Mouse (Mus musculus) cerebellum, adult (tissue): Measurements from ENCODE around the gene Astn1.
A peak's percentile ranks its signal among the peaks of the same experiment; 100 is the strongest.

Source experiments
- ATAC-seq: cut with Nextera tagmentation; 2 replicates; pipeline ENCODE4 v1.9.2; 2017; ENCODE audit warnings: mild to moderate bottlenecking, moderate library complexity, mixed read lengths; ENCODE audit not compliant: insufficient number of reproducible peaks, low FRiP score, low TSS enrichment

The Astn1 gene

DNA sequence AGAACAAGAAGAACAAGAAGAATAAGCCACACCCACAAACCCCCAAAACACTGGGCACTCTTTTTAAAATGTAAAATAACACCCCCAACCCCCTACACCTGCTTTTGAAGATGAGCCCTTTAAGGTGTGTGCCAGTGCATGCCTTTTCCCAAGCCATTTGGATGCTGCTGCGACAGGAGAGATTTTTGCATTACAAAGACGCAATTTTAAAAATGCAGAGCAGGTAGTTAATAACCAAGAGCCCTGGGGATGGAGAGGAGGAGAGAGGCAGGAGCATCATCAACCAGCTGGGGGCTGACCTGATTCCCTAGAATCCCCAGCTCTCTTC is at the start of gene Astn1:
TSS of gene Astn1 (plus strand) at position 310 of the 328 bp plus-strand sequence.
- ATAC-seq = peak; percentile 38

- ATAC-seq = no peak
These were observed 38.7 kb upstream of the Astn1 start for GRCm38 (mm10) chr1:158323325-158323724.

GRCm38 (mm10) chr1:158328126-158328525 is 33.9 kb upstream of the Astn1 start:
- ATAC-seq = peak; percentile 95

DNA sequence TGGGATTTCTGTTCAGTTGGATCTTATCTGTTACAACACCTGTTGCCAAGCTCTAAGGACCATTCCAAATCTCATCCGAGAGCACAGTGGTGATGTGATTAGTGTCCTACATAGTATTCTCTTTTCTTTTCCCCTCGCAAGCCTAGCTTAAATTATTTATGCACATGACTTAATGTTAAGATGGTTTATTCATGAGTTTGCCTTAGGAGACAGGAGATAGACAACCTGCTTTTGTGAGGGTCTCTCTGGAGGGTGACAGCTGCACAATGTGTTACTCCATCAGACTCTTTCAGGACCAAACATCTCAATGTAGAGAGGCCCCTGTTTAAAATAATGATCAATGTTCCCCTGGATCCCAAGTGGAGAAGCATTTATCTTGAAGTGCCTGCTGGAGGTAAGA is 33.2 kb upstream of the Astn1 start:
- ATAC-seq = 0 out of 2 replicates have a peak, but pooled peaks have one; percentile 9

- no peak for ATAC-seq
These were observed 18.8 kb upstream of the Astn1 start for GRCm38 (mm10) chr1:158343243-158343714.

GRCm38 (mm10) chr1:158353656-158354371 is 8.3 kb upstream of the Astn1 start:
- ATAC-seq = no peak

DNA sequence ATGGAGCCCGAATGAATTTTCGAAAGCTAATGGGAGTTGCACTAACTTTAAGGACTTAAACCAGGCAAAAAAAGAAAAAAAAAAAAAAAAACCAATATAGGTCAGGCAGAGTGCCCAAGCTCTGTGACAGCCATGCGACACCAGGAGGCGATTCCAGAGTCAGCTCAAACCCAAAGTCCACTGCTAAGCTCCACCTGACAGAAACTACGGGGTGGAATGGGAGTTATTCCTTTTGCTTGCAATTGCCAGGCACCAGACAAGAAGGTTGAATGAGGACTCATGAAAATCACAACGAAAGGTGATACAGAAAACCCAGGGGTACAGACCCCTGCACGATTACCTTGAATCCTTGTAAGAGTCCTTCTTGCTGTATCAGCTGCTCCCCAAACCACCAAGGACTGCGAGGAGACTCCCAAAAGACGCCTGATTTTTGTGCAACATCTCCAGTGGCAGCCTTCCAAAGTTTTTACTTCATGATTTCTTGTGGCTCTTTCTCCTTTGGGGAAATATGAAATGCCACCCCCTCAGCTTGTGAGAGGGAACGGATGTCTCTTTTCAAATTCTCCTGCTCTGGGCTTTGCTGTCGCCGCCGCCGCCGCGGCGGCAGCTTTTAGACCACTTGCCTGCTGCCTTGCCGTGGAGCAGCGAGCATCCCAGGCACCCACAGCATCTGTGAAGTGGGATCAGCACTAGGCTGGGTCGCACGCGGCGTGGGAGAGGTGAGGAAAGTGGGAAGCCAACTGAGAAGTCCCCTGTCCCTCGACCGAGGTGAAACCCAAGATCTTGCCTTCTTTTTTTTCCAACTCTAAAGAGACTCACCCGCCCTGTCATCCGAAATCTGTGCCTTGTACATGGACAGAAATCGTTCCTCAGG is 6.7 kb upstream of the Astn1 start:
- ATAC-seq = peak; percentile 33

GRCm38 (mm10) chr1:158356051-158356461 is 6.0 kb upstream of the Astn1 start, which contains the start of gene Brinp2:
TSS of gene Brinp2 (minus strand) at chr1:158356326.
- ATAC-seq = peak; percentile 97

DNA sequence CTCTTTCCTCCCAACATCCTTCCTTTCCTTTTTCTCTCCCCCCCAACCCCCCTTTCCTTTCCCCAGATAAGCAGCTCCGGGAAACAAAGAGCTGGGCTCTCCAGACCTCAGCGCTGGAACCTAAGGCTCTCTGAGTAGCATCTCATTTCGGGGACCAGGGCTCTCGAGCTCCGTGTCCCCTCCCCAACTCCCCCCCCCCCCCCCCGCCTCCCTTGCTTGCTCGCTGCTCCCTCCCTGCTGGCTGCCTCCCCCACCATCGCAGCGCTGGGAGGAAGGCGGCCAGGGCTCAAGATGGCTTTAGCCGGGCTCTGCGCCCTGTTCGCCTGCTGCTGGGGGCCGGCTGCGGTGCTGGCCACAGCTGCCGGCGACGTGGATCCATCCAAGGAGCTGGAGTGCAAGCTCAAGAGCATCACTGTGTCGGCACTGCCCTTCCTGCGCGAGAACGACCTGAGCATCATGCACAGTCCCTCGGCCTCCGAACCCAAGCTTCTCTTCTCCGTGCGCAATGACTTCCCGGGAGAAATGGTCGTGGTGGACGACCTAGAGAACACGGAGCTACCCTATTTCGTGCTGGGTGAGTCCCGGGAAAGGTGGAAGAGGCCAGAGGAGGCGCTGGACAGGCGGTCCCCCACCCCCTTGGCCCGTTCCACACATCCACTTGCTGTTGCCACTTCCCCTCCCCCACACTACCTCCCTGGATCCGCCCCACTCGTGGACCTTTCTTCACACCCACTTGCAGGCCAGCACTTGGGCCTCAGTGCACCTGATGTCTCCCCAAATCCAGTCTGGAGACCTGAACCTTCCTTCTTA is 424 bp downstream of the Astn1 start:
- peak; percentile 77 for ATAC-seq

DNA sequence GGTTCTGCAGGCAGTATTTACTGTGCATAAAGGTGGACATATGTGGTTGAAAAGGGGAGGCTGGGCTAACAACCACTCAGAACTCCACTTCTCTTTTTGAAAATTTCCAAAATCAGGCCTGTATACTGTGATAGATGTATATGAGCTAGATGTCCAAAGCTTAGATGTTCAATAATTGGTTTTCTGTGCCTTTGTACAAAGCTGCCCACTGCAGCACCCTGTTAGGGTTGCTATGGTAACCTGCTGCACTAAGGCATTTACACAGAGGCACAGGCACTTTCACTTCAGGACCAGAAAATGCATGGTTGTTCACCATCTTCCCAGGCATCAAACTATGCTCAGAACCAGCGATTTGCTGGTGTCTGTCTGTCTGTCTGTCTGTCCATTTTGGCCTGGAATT is 2.4 kb downstream of the Astn1 start:
- no peak for ATAC-seq

- ATAC-seq = no peak
These were observed 20.2 kb downstream of the Astn1 start for GRCm38 (mm10) chr1:158382277-158382676.

GRCm38 (mm10) chr1:158383210-158383609 is 21.1 kb downstream of the Astn1 start:
- no peak for ATAC-seq

GRCm38 (mm10) chr1:158385311-158385710 is 23.2 kb downstream of the Astn1 start:
- ATAC-seq = no peak

GRCm38 (mm10) chr1:158386781-158387180 is 24.7 kb downstream of the Astn1 start:
- ATAC-seq = no peak

GRCm38 (mm10) chr1:158388995-158389394 is 26.9 kb downstream of the Astn1 start:
- no peak for ATAC-seq

DNA sequence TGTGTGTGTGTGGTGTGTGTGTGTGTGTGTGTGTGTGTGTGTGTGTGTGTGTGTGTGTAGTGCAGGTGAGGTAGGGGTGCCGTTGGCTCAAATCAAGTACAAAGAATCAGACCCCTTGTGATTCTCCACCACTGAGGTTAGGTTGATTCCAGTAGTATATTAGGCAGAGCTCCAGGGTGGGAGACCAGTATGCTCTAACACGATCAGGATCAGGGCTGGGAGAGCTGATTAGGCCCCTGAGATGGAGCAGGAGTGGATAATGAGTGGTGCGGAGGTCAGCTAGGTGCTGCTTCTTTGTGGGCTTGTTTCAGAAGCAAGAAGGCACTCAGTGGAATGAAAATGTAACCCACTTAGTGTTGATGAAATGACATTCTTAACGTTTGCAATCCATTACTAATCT is 28.6 kb downstream of the Astn1 start:
- no peak for ATAC-seq

DNA sequence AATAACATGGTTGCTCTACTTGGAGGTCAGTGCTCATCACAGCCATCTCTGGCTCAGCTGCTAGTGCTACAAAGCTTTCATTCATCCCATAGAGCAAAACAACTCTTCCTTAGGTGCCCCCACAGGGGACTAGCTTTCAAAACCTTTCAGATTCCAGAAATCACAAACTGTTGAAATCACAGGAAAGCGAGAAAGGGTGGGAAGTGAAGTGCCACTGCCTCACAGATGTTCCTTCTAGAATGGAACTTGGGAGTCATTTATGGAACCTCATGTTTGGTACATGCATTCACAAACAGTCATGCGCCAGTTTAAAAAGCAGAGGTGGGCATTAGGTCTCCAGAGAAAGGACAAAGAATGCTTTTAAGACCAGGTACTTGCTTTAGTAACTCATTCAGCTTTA is 35.0 kb downstream of the Astn1 start:
- no peak for ATAC-seq

DNA sequence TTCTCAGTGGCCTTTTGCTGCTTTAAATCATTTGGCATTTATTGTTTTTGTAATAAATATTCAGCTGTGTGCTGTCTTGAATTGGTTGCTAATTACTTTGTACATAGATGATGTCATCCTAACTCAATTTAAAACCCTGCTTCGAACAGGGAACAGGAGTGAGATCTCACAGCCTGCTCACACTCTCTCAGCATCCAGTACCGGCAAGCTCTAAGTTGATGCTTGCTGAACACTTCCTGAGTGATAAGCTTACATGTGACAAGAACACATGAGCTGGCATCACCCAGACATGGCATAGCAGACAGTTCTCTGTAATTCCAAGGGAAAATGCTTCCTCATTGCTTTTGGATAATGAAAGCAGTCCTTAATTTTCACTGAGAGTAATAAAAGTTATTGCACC is 38.8 kb downstream of the Astn1 start:
- ATAC-seq = no peak

DNA sequence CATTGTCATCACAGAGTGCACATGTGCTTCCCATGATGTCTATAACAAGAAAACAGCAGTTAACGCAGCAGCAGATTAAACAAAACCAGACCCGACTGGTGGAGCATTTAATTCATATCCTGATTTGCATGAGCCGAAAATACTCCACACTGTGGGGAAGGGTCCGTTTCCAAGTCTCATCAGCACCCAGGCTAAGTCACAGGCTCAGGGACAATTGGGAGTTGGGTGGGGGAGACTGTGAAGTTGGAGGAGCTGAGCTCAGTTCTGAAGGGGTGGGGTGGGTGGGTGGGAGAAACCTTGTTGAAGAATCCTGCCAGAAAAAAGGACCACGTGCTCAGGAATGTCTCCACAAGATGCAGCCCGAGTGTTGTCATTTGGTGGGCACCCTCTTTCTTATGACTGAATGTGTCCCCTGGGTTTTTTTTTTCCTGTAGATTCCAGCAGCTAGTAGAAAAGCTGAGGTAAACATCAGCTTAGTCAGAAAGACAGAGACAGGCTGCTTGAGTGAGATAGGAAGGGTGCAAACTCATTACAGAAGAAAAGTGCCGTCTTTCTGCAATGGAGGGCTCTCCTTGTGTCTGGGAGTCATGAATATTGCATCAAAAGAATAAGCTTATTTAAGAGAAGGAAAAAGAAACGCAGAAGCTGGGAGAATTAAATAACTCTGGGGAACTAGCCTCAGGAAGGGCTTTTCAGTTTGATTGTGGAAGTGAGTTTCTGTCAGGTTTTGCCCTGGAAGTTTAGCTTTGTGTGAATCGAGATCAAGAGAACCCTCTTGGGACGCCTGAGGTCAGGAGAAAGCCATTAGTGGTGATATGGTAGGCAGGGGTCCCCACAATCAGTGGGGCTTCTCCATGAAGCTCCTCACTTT is 44.1 kb downstream of the Astn1 start:
- no peak for ATAC-seq

- ATAC-seq = no peak
These were observed 46.1 kb downstream of the Astn1 start for GRCm38 (mm10) chr1:158408124-158408523.
